Mouse (Mus musculus) adrenal gland, adult (tissue): Measurements from ENCODE around the gene Prkab1.

ENCODE experiments used
- DNase-seq, 2 experiments: peaks; one replicate each; pipeline ENCODE4 v3.0.0; 2022 to 2023; ENCODE audit warnings: low spot score in 1 of 2; ENCODE audit not compliant: inconsistent age in 2 of 2

Prkab1 gene

DNA sequence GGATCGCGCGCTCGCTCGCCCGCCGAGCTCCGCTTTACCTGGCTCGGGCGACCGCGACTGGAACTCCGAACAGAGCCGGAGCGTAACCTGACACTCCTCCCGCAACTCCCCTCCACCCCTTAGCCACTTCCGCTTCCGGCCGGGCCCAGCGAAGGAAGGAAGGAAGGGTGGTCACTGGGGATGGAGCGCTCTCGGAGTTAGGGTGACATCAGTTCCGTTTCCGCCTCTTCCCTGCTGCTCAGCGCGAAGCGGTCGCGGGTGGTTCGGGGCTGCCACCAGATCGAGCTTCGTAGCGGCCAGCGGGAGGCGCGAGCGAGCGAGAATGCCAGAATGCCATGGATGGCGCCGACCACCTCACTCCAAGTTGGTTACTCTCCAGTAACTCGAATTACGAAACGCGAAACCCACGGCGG lies at the start of gene Prkab1:
TSS of gene Prkab1 (minus strand) at position 182 of the 413 bp plus-strand sequence.
- DNase-seq = peak; percentile 95 to 97

DNA sequence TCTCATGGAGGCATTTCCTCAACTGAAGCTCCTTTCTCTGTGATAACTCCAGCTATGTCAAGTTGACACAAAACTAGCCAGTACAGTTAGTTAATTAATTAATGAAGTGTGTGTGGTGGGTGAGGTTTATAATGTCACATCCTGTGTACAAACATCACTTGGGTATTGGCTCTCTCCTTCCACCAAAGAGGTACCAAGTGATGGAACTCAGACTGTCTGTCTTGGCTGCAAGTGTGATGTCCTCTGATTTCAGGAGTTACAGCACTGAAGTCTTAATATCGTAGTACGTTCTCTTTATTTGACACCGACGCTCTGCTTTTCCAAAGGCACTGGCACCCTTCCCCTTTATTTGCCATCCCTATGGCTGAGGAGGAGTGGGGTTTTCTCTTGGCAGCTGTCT lies 45.3 kb upstream of the Prkab1 start:
- DNase-seq = no peak

DNA sequence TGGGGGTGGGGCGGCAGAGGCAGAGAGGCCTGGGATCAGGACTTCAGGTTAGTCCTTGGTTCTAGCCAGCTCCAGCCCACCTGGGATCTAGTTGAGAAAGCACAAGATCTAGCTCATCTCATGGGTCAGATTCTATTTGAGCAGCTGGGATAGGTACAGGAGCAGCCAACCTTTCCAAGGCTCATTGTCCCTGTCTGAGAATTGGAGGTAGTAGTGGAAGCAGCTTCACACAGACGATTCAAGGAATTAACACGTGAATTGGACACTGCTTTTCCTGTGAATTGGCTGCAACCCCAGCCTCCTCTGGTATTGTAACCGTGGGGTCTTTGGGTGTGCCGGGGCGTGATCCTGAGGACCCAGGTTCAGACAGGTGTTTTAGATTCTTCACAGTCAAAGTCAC lies 28.5 kb upstream of the Prkab1 start:
- no peak for DNase-seq

GRCm38 (mm10) chr5:116052171-116052570 lies 27.9 kb upstream of the Prkab1 start:
- no peak for DNase-seq

DNA sequence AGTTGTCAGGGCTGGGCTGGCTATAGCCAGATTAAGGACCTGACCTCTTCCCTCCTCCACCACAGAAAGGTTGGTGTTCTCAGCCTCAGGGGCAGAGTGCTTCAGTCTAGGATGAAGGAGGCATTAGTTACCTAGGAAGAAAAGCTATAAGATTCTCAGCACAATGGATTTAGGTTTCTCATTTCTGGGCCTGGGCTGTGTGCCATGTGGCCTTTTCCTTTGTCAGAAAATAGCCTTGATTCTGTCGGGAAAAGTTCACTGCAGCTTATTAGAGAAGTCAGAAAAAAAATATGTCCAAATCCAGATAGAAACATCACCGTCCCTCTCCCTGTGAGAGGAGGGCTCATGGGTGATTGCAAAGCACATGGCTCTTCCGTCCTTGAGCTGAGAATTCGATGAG lies 25.5 kb upstream of the Prkab1 start:
- DNase-seq = peak; percentile 38 to 67

GRCm38 (mm10) chr5:116048321-116048720 lies 24.0 kb upstream of the Prkab1 start:
- no peak for DNase-seq

DNA sequence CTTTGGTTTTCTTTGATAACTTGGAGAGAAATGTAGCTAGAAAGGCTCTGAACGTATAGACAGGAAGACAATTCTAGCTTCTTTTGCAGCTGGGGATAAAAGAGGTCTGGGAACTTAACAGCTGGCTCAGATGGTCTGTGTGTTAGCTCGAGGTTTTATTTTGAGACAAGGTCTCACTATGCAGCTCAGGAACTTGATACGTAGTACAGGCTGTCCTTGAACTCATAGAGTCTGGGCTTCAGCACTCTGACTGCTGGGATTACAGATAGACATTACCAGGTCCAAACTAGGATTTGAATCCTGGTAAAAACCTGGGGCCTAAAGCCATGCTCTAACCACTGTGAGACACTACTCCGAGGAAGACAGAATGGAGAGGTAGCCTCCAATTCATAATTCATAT lies 21.9 kb upstream of the Prkab1 start:
- DNase-seq = no peak

GRCm38 (mm10) chr5:116045581-116045980 lies 21.3 kb upstream of the Prkab1 start:
- no peak for DNase-seq

DNA sequence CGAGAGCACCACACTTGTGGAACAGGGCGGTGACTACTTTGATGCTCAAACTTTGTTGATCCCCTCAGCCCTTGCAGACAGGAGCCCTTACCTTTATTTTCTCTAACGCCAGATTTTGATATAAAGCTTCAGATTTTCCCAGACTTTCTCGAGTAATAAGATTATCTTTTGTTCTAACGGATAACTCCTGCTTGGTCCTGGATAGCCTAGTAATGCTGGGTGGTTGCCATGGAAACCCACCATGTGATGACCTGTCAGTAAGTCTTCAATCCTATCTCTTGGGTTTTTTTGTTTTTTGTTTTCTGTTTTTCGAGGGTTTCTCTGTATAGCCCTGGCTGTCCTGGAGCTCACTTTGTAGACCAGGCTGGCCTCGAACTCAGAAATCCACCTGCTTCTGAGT lies 17.9 kb upstream of the Prkab1 start:
- no peak for DNase-seq

DNA sequence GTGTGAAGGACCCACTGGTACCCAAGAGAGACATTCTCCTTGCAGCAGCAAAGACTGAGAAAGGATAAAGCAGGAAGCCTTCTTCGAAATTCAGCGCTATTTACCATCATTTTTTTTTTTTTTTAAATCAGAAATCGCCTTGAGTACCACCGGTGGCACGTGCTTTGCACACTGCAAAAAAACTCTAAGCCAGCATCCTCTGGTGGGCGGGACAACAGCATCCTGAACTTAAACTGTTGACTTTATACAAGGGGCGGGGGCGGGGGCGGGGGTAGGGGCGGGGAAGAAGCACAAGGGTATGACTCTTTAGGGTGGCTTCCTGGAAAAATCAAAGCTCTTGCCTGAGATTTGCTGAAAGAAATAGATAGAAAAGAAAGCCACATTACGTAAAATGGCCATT lies 15.4 kb upstream of the Prkab1 start:
- DNase-seq = no peak

GRCm38 (mm10) chr5:116037731-116038130 lies 13.4 kb upstream of the Prkab1 start:
- no peak for DNase-seq

GRCm38 (mm10) chr5:116036465-116036864 lies 12.2 kb upstream of the Prkab1 start:
- DNase-seq = no peak

GRCm38 (mm10) chr5:116031190-116031577 lies 6.9 kb upstream of the Prkab1 start:
- peak; percentile 68 to 87 for DNase-seq

DNA sequence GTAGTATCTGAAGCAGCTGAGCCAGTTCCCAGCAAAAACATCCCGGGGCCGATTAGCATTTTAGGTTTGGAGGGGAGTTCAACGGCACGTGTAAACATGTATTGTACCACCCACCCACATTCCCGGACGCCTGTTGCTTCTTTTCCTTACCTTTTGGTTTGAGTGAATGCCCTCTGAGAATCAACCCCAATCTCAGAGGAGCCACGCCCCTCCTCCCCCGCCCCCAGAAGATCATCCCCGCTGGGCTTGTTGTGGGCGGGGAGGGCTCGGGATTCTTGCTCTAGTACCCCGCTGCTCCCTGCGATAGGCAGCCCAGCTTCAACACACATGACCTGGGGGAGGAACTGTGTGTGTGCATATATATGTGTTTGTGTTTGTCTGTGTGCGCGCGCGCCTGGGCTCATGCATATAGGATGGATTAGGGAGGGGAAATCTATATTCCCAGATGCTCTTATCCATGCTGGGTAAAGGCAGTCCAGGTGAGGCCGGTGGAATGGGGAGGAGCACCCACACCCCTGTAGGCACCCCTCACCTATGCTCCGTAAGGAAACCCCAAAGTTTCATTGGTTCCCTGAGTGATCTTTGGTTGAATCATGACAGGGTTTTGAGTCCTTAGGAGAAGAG lies 6.4 kb upstream of the Prkab1 start:
- DNase-seq = no peak

DNA sequence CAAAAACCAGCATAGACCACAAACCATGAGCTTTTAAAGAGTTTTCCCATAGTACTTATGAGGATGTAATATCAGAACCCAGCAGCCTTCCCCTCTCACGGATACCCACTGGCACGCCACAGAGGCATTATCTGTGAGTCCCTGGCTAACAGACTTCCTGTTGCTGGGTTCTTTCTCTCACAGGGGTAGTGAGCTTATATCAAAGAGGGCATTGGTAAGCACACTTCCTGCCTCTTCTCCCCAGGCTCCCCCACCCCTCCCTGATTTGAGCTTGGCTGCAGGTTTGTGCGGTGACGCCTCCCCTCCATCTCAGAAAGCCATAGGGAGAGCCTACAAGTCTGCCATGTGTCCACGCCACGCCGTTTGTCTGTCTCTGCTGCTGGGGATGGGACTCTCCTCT lies 4.8 kb upstream of the Prkab1 start:
- DNase-seq = no peak

DNA sequence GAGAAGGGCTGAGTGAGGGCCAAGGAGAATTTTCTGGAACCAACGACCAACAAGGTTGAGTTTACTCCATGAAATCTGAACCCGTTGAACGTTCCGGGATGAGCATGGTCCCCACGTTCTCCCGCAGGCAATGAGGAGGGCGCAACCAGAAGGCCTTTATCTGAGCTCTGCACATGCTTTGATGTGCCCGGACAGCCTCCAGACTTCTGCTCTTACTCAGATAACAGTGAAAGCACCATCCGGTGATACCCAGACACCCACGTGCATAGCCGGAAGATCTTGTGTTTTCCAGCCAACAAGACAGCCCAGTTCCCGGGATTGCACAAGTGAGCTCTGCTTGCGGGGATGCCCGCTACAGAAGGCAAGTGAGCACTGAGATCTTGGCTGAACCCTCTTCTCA lies 2.3 kb upstream of the Prkab1 start:
- no peak for DNase-seq

- no peak for DNase-seq
Measured at GRCm38 (mm10) chr5:116026107-116026506, 1.8 kb upstream of the Prkab1 start.

GRCm38 (mm10) chr5:116023821-116024284 lies 455 bp downstream of the Prkab1 start:
- no peak for DNase-seq

GRCm38 (mm10) chr5:116023251-116023661 lies 1.1 kb downstream of the Prkab1 start:
- DNase-seq = peak; percentile 48 to 82

DNA sequence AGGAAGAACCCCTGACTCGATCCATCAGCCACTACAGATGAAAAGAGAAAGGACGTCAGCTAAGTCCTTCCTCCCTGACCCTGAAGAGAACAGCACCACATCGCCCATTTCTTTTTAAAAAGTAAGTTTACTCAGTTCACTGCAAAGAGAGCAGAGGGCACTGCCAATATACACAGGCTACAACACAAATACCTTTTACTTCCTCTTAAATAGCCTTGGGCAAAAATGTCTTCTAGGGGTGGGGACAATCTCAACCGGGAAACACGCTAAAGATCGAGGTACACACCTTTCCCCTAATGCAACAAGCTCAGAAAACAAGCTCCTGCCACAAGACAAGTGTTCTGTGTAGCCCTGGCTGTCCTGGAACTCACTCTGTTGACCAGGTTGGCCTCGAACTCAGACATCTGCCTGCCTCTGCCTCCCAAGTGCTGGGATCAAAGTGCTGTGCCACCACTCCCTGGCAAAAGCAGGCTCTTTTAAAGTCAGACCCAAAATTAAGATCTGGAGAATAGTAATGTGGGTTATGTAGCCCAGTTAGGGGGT lies 1.6 kb downstream of the Prkab1 start:
- peak in 1 of 2 experiments; percentile 62 for DNase-seq

DNA sequence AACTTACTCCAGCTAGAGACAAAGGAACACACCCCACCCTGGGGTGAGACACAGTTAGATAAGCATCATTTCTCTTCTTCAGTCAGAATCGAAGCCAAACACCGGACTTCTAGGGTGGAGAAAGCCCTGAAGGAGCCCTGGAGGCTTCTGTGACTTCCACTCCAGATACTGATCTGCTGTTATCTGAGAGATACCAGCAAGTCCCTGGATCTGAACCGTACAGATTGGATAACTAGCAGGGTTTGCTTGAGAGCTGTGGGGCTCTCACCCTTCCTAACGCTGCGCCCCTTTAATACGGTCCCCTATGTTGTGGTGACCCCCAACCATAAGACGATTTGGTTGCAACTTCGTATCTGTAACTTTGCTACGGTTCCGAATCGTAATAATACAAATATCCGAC lies 2.2 kb downstream of the Prkab1 start:
- no peak for DNase-seq

- DNase-seq = peak in 1 of 2 experiments; percentile 22
Measured at GRCm38 (mm10) chr5:116021552-116021951, 2.8 kb downstream of the Prkab1 start.

DNA sequence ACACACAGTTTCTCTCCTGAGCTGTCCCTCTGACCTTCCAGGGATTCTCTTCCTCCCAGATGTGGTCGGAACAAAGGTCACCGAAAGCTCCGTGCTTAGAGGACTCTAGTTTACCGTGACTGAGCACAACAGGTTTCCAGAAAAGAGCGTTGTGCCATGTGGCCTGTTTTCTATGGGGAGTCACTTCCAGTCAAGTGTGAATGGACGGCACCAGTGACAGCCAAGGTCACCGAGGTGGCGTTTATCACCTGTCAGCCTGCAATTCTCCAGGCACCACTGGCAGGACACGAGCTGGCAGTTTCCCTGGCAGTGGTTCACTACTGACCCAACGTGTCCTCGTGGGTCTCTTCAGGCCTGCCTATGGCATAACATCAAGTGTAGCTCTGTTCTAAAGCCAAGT lies 4.9 kb downstream of the Prkab1 start:
- peak in 1 of 2 experiments; percentile 59 for DNase-seq
